Mouse (Mus musculus): Measurements from ENCODE around the gene Hspa12b.

DNA sequence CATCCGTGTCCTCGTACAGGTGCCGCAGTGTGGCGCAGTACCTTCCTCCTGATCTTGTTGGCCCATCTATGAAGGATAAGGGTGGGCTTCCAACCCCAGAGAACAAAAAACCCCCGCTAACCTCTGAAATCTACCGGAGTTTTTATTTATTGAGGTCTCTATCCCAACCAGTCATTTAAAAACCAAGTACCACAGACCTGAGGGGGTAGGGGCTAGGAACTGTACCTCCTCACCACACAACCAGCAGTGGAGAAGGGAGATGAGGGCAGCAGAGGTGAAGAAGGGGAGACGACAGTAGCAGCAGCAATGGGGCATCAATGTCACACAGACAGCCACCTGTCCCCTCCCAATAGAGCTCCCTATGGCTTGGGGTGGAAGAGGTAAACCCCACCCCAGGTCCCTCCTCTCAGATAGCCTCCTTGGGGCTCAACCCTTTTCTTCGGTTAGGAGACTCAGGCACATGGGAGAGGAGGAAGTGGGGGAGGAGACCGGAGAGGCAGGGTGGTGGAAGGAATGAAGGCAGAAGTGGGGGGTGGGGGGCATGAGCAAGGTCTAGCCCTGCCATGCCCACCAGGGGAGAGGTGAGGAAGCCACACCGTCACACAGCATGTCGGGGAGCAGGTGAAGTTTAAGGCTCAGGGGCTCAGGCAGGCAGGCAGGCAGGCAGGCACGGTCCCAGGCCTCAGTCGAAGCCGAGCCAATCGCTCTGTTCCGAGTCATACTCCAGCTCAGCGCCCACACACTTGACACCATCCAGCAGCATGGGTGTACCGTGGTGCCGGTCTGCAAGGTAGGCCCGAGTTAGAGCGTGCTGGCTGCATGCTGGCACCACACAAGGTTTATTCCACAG, 19.3 kb downstream of the Hspa12b start:
- no peak for TF ChIP-seq CTCF (conservative IDR thresholded peaks at IDR 0.05; ENCODE audit: insufficient read depth, insufficient read length, low read depth, low read length)
- TF ChIP-seq POLR2A (IDR thresholded peaks at IDR 0.05; ENCODE audit: low read depth, low read length) = no peak

Measured in kidney, adult 2 months (tissue).